Mouse (Mus musculus): ENCODE measurements around the gene Pax2.

DNA sequence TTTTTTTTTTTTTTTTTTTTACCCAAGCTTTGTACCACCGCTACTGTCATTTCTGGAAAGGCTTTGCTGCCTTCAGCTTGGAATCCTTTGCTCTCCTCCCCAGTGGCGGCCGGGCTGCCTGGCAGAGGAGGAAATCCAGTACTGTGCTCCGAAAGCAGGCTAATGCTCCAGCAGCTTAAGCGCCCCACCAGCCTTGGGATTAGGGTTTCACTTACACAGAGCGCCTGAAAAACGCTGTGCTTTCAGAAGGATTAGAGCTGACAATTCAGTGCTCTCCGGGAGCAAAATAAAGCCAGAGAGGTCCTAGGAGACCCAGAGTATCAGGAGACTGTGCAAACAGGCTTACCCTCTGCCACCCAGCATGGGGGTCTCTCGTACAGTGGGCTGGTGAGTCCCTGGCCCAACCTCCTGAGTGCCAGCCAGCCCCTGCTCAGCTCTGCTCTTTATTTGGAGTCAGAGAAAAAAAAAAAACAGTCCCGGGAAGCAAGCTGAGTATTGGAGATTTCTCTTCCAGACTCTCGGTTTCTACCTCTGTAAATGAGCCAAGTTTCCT, 69.4 kb downstream of the Pax2 start:
- no peak for TF ChIP-seq GATA1 (IDR thresholded peaks at IDR 0.05; ENCODE audit: low read length)
- no peak for TF ChIP-seq TAL1 (IDR thresholded peaks at IDR 0.05; ENCODE audit: low read length)
